Mouse (Mus musculus) ES-E14 (cell line): ENCODE measurements around the gene Ggnbp2. TPM values are rescaled to one million over a fixed set of nuclear protein-coding genes. Genes with fewer than 3 reads are reported as not detected.

Source experiments
- DNase-seq: peaks from one replicate; pipeline ENCODE4 v3.0.0-alpha.2; 2013; ENCODE audit warnings: low read depth, low spot score
- H3K27ac ChIP-seq: 2 replicates; pipeline ENCODE4 v1.5.1; 2012; ENCODE audit warnings: low read depth, mild to moderate bottlenecking, low read length, moderate library complexity, mixed read lengths; ENCODE audit not compliant: poor library complexity, insufficient read depth, severe bottlenecking
- H3K36me3 ChIP-seq: 2 replicates; pipeline ENCODE4 v1.6.1; 2012; ENCODE audit warnings: mild to moderate bottlenecking, low read length, moderate library complexity, mixed read lengths; ENCODE audit not compliant: control insufficient read depth, poor library complexity, insufficient read depth, severe bottlenecking
- H3K4me1 ChIP-seq, 2 experiments: fragments of 150-350 bp in 1 of 2; sonication (generic) in 1 of 2; 2 replicates each; pipeline ENCODE4 v1.6.1; 2012; ENCODE audit warnings: low read length in 2 of 2, mild to moderate bottlenecking in 1 of 2, mixed read lengths in 1 of 2; ENCODE audit not compliant: control insufficient read depth in 2 of 2, insufficient read depth in 2 of 2, poor library complexity in 1 of 2
- H3K4me3 ChIP-seq, 2 experiments: fragments of 150-350 bp in 1 of 2; sonication (generic) in 1 of 2; 2 replicates each; pipeline ENCODE4 v1.5.1; 2012; ENCODE audit warnings: low read length in 2 of 2, low read depth in 1 of 2, mild to moderate bottlenecking in 1 of 2, mixed read lengths in 1 of 2; ENCODE audit not compliant: insufficient read depth in 1 of 2, poor library complexity in 1 of 2, severe bottlenecking in 1 of 2
- H3K9ac ChIP-seq: 2 replicates; pipeline ENCODE4 v1.6.1; 2012; ENCODE audit warnings: low read depth, mild to moderate bottlenecking, low read length, mixed read lengths; ENCODE audit not compliant: poor library complexity, insufficient read depth, severe bottlenecking
- H3K9me3 ChIP-seq: fragments of 150-350 bp; sonication (generic); 2 replicates; pipeline ENCODE4 v1.6.1; 2012; ENCODE audit warnings: low read depth, mild to moderate bottlenecking, low read length; ENCODE audit not compliant: control insufficient read depth, insufficient read depth
- CHD2 ChIP-seq: IDR thresholded peaks from 2 replicates; pipeline ENCODE4 v1.6.1; 2014; ENCODE audit warnings: mild to moderate bottlenecking, low read depth, low read length, inconsistent platforms
- HCFC1 ChIP-seq: IDR thresholded peaks from 2 replicates; pipeline ENCODE4 v1.6.1; 2012; ENCODE audit warnings: low read length, inconsistent platforms, borderline replicate concordance; ENCODE audit not compliant: insufficient read depth
- MAFK ChIP-seq: IDR thresholded peaks from 2 replicates; pipeline ENCODE4 v1.6.1; 2014; ENCODE audit warnings: mild to moderate bottlenecking, low read depth, low read length, inconsistent platforms; ENCODE audit not compliant: insufficient read depth
- ZC3H11A ChIP-seq: IDR thresholded peaks from 2 replicates; pipeline ENCODE4 v1.6.1; 2012; ENCODE audit warnings: low read depth, mild to moderate bottlenecking, inconsistent platforms, low read length, borderline replicate concordance
- ZNF384 ChIP-seq: IDR thresholded peaks from 2 replicates; pipeline ENCODE4 v1.6.1; 2012; ENCODE audit warnings: low read depth, low read length, inconsistent platforms
- in situ Hi-C, 2 experiments: fragments of 600-800 bp; cut with MboI; formaldehyde crosslinking; loops; one replicate each; pipeline ENCODE4 v1.15.1; 2025; ENCODE audit warnings: low sequenced_read_pairs in 2 of 2, inconsistent platforms in 1 of 2; ENCODE audit not compliant: unreplicated experiment in 2 of 2
- total RNA-seq: library from RNA; depleted of rRNA; stranded (reverse); fragments of 300-350 nt; gene quantifications from 2 replicates; pipeline ENCODE4 v1.2.3, GENCODE M21; 2012

Gene Ggnbp2
- total RNA-seq, 1 experiment: 59.1 TPM

DNA sequence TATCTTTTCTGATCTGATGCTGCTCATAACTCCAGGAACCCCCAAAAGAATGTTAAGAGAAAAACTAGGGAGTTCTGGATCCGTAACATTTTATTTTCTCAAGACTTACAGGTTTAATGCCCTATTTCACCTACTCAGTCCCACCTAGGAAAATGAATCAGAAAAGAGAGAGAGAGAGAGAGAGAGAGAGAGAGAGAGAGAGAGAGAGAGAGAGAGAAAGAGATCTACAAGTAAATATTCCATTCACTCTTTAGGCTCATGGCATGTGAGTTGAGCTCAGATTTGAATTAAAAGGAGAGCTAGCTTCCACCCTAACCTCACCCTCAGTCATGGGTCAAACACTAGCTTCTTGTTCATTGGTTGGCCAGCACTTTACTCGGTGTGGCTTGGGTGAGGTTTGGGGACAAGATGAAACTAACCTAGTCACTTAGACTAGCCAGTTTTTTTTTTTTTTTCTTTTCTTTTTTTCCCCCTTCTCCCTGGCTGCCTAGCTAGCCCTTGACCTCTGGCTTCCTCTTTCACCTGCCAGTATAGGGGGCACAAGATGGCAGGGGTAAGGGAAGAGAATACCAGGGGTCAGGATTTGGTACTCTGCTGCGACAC, 42.6 kb downstream of the Ggnbp2 start:
- TF ChIP-seq ZC3H11A (no peak), MAFK (no peak), CHD2 (no peak), ZNF384 (no peak), HCFC1 (no peak)
- Histone ChIP-seq H3K4me1 (peaks cover 0 to 2% of the 10 kb centered on the region in 2 experiments; a peak in 2 of 4 replicates), H3K9me3 (no peaks in the 10 kb centered on the region), H3K4me3 (peak overlapping the region; percentile 90 to 92), H3K9ac (peak overlapping the region; percentile 80), H3K36me3 (peaks cover 3% of the 10 kb centered on the region), H3K27ac (no peak overlapping the region)
- no peak for DNase-seq
- in situ Hi-C loops: no loop called here

DNA sequence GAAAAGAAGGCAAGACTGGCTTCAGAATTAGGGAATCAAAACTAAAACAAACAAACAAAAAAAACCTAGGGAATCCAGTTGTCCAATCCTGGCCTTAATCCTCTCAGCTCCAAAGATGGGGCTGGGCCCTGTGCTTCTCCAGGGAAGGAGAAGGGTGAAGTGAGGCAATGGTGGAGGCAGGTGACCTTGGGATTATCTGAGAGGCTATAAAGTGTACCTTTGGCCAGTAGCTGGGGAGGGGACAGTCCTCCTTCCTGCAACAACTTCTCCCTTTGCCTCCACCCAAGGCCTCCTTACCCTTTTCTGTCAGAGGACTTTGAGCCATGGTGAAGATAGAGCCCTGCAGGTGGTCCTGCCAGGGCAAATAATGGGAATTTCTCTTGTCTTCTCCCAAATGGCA, 43.1 kb downstream of the Ggnbp2 start:
- DNase-seq: no peak
- TF ChIP-seq ZNF384 (no peak), CHD2 (no peak), MAFK (no peak), ZC3H11A (no peak), HCFC1 (no peak)
- Histone ChIP-seq H3K4me3 (no peak overlapping the region), H3K4me1 (peaks cover 0 to 2% of the 10 kb centered on the region in 2 experiments; a peak in 2 of 4 replicates), H3K27ac (no peak overlapping the region), H3K36me3 (peaks cover 3% of the 10 kb centered on the region), H3K9me3 (no peaks in the 10 kb centered on the region), H3K9ac (no peak overlapping the region)
- in situ Hi-C loops: no loop called here

DNA sequence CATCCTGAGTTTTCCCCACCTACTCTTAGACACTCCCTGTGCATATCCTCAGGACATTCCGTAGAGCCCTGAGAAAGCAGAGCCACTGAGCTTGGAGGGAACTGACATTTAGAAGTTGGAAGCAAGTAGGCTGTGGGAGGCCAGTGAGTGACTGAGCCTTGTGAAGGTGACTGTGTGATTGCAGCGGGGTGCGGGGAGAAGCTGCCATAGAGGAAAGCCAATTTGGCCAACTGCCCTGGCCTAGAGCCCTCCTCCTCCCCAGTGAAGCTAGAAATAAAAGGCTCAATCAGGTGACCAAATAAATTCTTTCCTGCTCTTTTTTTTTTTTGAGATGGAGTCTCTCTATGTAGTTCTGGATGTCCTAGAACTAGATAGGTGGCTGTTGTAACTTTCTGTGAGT, 44.4 kb downstream of the Ggnbp2 start:
- Histone ChIP-seq H3K9ac (no peak overlapping the region), H3K4me3 (no peak overlapping the region), H3K36me3 (peaks cover 4% of the 10 kb centered on the region; the same call in 1 of the 2 replicates), H3K4me1 (peaks cover 0 to 2% of the 10 kb centered on the region in 2 experiments; a peak in 2 of 4 replicates), H3K9me3 (no peaks in the 10 kb centered on the region), H3K27ac (no peak overlapping the region)
- DNase-seq: no peak
- TF ChIP-seq ZNF384 (no peak), CHD2 (no peak), ZC3H11A (no peak), MAFK (no peak), HCFC1 (no peak)
- in situ Hi-C loops: no loop called here

DNA sequence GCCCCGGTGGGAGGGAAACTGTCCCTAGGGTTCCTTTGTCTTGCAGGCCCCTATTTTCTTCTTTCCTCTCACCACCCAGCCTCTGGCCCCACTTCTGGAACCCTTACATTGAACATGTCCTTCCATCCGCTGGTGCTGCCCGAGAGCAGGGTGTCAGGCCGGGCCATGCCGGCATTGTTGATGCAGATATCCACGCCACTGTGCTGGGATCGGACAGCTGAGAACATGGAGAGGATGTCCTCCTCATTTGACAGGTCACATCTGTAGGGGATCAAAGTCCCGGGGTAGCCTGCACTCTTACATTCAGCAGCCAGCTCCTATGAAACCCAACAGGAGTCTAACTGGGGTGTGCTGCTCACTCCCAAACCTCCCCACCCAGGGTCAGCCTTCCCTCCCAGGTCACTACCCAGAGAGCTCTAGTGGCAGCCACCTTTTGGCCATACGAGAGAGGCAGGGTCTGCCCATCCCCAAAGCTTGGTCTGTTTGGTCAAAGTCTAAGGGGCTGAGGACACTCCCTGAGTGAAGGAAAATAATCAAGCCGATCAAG, 45.3 kb downstream of the Ggnbp2 start:
- in situ Hi-C loops: no loop called here
- no peak overlapping the region for H3K9ac ChIP-seq
- no peak overlapping the region for H3K4me3 ChIP-seq
- no peak for DNase-seq
- peaks cover 2% of the 10 kb centered on the region; the same call in 1 of the 2 replicates for H3K36me3 ChIP-seq
- H3K9me3 ChIP-seq: no peaks in the 10 kb centered on the region
- H3K4me1 ChIP-seq: peaks cover 0 to 2% of the 10 kb centered on the region in 2 experiments; a peak in 2 of 4 replicates
- H3K27ac ChIP-seq: no peak overlapping the region
- no peak for TF ChIP-seq MAFK
- TF ChIP-seq ZNF384: no peak
